Mouse (Mus musculus) heart, adult 2 months (tissue): ENCODE measurements around the gene Gatd1.

Experiments used
- CTCF ChIP-seq: fragments of 200-600 bp; IDR thresholded peaks from 2 replicates; pipeline ENCODE4 v1.8.1; 2022; ENCODE audit warnings: antibody characterized with exemption, mild to moderate bottlenecking, moderate library complexity
- POLR2A ChIP-seq: fragments of 200-500 bp; IDR thresholded peaks from 2 replicates; pipeline ENCODE4 v1.6.1; 2011; ENCODE audit warnings: mild to moderate bottlenecking, low read depth, low read length, control low read depth; ENCODE audit not compliant: insufficient read depth

- TF ChIP-seq CTCF (no peak), POLR2A (no peak)
These were observed 18.6 kb downstream of the Gatd1 start for GRCm38 (mm10) chr7:141395348-141395747.
